Mouse (Mus musculus): ENCODE data around the gene Aspa. TPM values are rescaled to one million over a fixed set of nuclear protein-coding genes. Genes with fewer than 3 reads are reported as not detected.
A peak's percentile ranks its signal among the peaks of the same experiment; 100 is the strongest.
"Not testable (repeated sequence)": the region's sequence is repeated elsewhere in the genome, so short reads cannot be mapped to it uniquely, and the experiment has no call there.

Gene Aspa
- 1 to 10 TPM; 1.4 to 3.1 TPM for total RNA-seq (2021)
- long read RNA-seq, experiment 1, partial matches to known transcripts, result 0 of 1 reads
- long read RNA-seq, experiment 1, other reads (novel, unspliced or antisense), result 0 of 1 reads
- long read RNA-seq, experiment 2, partial matches to known transcripts, result 1 of 3 reads
- long read RNA-seq, experiment 2, other reads (novel, unspliced or antisense), result 0 of 3 reads

- no peak for DNase-seq
Measured at GRCm38 (mm10) chr11:73329442-73329841, at the start of gene Aspa, which contains the start of the genes Gm49340 and Spata22. TSS of gene Aspa (minus strand) at chr11:73329596. TSS of gene Gm49340 (plus strand) at chr11:73329741. TSS of gene Spata22 (plus strand) at chr11:73329741.

DNA sequence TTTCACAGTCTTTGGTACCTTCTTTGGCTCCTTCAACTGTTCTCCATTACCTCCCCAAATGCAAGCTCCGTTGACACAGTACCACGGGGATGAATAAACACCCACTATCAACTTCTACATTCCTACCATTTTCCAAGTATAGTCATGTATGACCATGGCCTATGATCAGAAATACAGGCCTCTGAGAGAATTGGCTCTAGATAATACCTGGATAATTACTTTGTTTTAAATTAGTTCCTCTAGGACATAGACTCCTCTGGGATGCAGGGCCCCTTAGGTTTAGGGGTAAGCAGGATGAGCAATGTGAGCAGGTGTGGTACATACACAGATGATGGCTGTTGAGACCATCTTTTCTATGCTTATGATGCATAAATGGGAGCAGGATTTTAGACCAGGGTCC lies 41.5 kb upstream of the Aspa start, which contains the start of gene Olfr376:
Olfr376 (plus strand) TSS at position 301 of the 400 bp plus-strand sequence.
- DNase-seq, result no peak

GRCm38 (mm10) chr11:73350483-73350882 lies 21.1 kb upstream of the Aspa start, which contains the start of gene Olfr20:
TSS of gene Olfr20 (plus strand) at chr11:73350783.
- DNase-seq, result no peak

GRCm38 (mm10) chr11:73336919-73337318 lies 7.5 kb upstream of the Aspa start:
- no peak for DNase-seq

GRCm38 (mm10) chr11:73333357-73333756 lies 4.0 kb upstream of the Aspa start:
- DNase-seq, result no peak

- peak in 1 of 2 experiments; percentile 6 for DNase-seq
Measured at GRCm38 (mm10) chr11:73327361-73327760, 2.0 kb downstream of the Aspa start.

DNA sequence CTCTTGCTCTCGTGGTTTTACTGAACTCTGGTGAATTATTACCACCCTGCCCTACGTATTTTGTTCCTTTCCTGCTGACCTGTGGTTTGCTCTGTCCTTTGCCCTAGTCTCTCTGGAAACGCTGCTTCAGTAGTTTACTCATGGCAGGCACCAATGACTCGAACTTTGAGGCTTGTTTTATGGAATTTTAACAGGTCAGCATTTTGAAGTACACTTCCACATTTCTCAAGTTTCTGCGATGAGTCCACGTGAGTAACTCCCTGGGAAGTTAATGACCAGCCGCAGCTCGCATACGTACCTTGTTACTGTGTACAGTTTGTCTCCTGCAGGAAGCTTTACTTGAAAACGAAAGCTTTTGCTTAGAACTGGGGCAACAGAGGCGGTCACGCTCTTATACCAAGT lies 2.9 kb downstream of the Aspa start:
- peak; percentile 34 to 45 for DNase-seq

GRCm38 (mm10) chr11:73323906-73324830 lies 5.2 kb downstream of the Aspa start:
- peak; percentile 10 to 12 for DNase-seq

GRCm38 (mm10) chr11:73321064-73321463 lies 8.3 kb downstream of the Aspa start:
- DNase-seq, result not testable (repeated sequence)

DNA sequence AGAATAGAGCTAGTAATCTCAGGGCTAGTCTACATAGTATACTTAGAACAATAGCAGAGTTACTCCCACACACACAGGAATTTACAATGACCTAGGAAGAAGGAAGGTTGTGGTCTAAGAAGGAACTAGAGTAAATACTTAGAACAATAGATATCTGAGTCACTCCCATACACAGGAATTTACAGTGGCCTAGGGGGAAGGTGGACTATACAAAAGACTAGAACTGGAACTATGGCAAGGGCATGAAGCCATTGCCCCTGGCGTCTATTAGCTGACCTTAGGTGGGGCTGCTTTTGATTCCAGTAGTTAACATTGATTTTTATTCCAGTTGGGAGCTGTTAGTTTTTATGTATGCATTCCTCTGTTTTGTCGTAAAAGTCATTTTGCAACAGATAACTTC lies 10.8 kb downstream of the Aspa start:
- DNase-seq, result peak in 1 of 2 experiments; percentile 7

GRCm38 (mm10) chr11:73315961-73316360 lies 13.4 kb downstream of the Aspa start:
- no peak for DNase-seq

GRCm38 (mm10) chr11:73303123-73303522 lies 26.3 kb downstream of the Aspa start:
- no peak for DNase-seq

GRCm38 (mm10) chr11:73289621-73290020 lies 39.8 kb downstream of the Aspa start:
- no peak for DNase-seq

DNA sequence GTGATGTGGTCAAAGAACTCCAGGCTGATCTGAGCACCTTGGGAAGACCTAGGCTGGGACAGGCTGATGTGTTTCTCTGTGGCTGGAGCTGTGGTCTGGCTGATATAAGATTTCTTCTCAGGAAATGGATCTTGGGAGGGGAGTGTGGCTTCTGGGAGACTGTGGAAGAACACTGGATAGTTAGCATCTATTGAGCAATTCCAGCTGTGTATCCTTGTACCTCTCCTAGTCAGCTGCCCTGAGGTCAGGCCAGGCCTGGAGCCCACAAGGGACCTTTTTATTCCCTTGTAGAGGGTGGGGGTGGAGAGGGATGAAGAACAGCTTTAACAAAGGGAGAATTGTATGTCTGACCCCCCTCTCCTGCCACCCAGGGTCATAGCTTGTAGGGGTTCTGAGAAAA lies 45.0 kb downstream of the Aspa start:
- DNase-seq, result peak; percentile 23 to 45

DNA sequence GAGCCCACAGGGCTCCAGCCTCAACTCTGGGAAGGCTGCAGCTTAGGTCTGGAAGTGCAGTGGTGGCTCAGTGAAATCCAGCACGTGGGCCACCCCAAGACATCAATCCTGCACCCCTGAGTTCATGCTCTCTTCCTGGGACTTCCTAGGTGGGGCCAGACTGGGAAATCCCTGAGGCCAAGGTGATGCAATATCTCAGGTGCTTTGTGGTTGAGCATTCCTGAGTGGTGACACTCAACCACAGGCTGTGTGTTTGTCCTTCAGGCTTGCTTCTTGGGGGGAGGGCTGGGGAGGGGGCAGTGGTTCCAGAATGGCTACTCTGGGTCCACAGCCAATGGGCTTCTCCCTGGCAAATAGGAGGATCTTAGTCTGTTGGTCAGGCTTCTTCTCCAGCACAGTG lies 45.5 kb downstream of the Aspa start:
- no peak for DNase-seq

DNA sequence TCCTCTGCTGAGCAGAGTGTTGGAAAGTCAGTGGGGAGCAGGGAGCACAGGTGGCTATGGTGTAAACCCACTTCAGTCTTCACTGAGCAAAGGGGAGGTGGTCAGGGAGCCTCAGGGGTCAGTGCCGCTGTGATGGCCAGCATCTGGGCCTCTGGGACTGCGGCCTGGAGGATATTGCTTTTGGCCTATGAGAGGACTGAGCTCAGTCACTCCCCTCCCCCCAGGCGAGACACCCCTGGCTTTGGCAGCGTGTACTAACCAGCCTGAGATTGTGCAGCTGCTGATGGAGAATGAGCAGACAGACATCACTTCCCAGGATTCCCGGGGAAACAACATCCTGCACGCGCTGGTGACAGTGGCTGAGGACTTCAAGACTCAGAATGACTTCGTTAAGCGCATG lies 46.0 kb downstream of the Aspa start:
- DNase-seq, result peak; percentile 41 to 65

DNA sequence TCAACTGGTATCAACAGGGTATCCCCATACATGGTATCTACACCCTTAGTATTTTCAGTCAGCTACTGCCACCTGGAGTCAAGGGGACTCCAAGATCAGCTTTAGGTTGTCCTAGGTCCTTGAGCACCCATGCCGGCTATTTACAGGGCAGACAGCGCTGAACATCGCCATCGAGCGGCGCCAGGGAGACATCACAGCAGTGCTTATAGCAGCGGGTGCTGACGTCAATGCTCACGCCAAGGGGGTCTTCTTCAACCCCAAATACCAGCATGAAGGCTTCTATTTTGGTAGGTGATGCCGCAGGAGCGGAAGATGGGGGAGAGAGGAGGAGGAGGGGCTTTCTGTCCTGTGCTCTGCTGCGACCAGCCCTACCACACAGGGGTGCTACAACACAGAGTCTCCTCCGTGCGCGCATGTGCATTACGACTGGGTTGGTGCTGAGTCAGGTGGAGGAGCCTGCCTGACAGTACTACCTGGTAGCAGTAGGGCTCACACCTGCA lies 47.8 kb downstream of the Aspa start:
- peak; percentile 45 to 53 for DNase-seq

DNA sequence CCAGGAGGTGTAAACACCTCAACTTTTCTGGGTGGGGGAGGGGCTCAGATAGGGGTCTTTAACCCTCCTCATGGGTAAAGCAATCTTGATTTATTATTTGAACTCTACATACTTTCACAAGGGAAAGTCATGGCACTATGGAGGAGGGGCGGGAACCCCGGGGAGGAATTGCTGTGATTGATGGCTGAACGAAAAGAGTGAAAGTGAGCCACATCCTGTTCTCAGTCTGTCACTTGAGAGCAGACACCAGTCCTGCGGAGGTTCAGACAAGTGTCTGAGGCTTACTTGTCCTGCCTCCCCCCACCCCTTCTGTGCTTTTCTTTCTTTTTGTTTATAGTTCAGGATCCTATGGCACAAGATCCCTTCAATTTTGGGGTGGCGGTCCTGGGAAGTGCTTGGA lies 48.7 kb downstream of the Aspa start:
- DNase-seq, result no peak

GRCm38 (mm10) chr11:73274821-73275220 lies 54.6 kb downstream of the Aspa start:
- no peak for DNase-seq

GRCm38 (mm10) chr11:73267267-73267666 lies 62.1 kb downstream of the Aspa start, which contains the start of gene Trpv3:
TSS of gene Trpv3 (plus strand) at chr11:73267388.
- no peak for DNase-seq

DNA sequence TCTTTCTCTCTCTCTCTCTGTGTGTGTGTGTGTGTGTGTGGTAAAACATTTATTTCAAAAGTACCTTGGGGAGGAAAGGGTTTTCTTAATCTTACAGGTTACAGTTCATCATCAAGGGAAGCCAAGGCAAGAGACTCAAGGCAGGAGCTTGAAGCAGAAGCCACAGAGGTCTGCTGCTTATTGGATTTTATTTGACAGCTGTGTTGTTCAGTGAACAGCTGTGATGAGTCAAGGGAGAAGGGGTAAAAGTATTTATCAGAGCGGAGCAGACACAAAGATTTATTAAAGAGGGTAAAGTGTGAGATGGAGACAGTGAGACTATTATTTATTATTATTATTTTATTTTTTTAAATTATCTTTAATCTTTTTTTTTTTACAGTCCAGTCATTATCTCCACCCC lies 68.0 kb downstream of the Aspa start:
- no peak for DNase-seq

DNA sequence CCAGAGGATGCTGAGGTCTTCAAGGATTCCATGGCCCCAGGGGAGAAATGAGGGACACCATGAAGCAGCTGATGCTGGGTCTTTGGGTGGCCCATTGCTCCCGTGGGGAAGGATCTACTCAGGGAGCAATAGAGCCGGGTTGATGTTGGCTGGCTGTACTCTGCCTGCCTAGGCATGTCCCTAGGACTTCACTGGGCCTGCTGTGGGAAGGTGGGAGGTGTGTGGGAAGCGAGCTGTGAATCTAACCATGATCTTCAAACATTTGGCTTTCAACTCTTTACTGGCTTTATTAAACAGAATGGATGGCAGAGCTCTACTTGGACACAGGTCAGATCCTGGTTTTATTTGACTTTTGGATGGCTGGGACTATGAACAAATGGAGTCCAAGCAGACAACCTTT lies 68.9 kb downstream of the Aspa start:
- no peak for DNase-seq

DNA sequence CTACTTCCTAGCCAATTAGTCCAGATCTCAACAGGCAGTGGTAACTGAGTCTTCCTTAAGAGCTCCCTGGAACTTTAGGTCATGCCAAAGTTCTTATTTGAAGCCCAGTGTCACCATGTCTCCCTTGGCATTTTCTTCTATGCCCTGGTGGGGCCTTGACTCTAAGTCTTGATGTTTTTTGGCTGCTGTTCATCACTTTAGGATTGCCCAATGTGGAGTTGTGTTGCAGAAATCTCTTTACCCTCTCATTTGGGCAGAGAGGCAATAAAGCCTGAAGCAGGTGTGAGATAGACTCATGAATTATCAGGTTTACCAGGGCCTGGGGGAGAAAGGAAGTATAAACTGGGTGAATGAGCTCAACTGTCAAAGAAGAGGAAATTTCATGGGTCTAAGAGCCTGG lies 70.7 kb downstream of the Aspa start:
- DNase-seq, result no peak

Data from heart, adult 18-20 months (tissue).